Mouse (Mus musculus) MEL (cell line): Measurements from ENCODE around the gene Map9.

Experiments used
- POLR2A ChIP-seq, 2 experiments: IDR thresholded peaks; 2 replicates each; pipeline ENCODE4 v1.6.1; 2011 to 2012; ENCODE audit warnings: low read length in 2 of 2, mild to moderate bottlenecking in 2 of 2, control low read depth in 1 of 2, improper control_type of control experiment in 1 of 2, low read depth in 1 of 2, moderate library complexity in 1 of 2; ENCODE audit not compliant: control insufficient read depth in 1 of 2, insufficient read depth in 1 of 2, poor library complexity in 1 of 2
- SMC3 ChIP-seq: IDR thresholded peaks from 2 replicates; pipeline ENCODE4 v1.6.1; 2011; ENCODE audit warnings: low read depth, low read length, improper control_type of control experiment

DNA sequence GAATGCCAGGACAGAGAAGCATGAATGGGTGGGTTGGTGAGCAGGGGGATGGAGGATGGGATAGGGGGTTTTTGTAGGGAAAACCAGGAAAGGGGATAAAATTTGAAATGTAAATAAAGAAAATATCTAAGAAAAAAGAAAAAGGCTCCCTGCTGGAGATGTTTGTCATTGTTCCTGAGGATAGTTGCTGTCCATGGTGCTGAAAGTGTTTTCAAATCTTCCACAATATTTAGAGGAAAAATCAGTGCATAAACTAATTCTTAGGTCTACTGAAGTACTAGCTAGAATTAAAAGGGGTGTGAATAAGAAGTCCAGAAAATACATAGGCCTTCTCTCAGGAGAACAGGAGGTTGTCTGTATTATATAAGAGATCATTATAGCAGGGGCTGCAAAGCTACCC lies 54.6 kb downstream of the Map9 start:
- TF ChIP-seq POLR2A (IDR thresholded peaks at IDR 0.05; ENCODE audit: control insufficient read depth in 1 of 2, insufficient read depth in 1 of 2, low read depth in 1 of 2, low read length in 2 of 2, poor library complexity in 1 of 2) (no peak), SMC3 (no peak)
